Mouse (Mus musculus) spleen, postnatal 4 days (tissue): ENCODE data around the gene Duoxa2.

Source experiments
- DNase-seq, 2 experiments: peaks; one replicate each; pipeline ENCODE4 v3.0.0; 2022; ENCODE audit warnings: low spot score in 2 of 2

Gene Duoxa2

DNA sequence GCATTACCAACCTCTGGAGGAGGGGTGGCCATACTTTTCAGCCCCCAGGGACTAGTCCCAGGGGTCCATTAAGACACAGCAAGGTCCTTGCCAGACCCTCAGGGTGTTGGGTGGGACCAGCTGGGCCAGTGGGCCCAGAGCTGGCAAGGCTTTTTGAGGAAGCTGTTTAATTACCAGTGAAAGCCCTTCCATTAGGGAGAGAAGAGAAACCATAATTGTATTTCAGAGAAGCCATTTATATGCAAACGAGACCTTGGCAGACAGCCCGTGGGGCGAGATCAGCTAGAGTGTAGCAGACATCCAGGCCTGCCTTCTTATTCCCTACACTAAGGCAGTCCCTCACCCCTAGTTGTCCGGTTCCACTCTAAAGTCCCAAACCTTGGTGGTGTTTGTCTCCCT lies 53.2 kb downstream of the Duoxa2 start:
- no peak for DNase-seq
